Mouse (Mus musculus) midbrain, embryonic 14.5 days (tissue): ENCODE results near the gene Dlx5. TPM values are rescaled to one million over a fixed set of nuclear protein-coding genes. Genes with fewer than 3 reads are reported as not detected.

Source experiments
- ATAC-seq: fragments of 200-750 bp; cut with Nextera tagmentation; 2 replicates; pipeline ENCODE4 v1.8.0; 2017; ENCODE audit warnings: moderate number of reproducible peaks, moderate library complexity; ENCODE audit not compliant: low FRiP score, low TSS enrichment
- DNase-seq: peaks from one replicate; pipeline ENCODE4 v3.0.0-alpha.2; 2015
- H3K27ac ChIP-seq: fragments of 300-500 bp; sonication (generic); replicated peaks from 2 replicates; pipeline ENCODE4 v1.5.1; 2014; ENCODE audit warnings: mild to moderate bottlenecking, low read depth, low read length, moderate library complexity
- H3K27me3 ChIP-seq: fragments of 300-500 bp; sonication (generic); 2 replicates; pipeline ENCODE4 v1.6.1; 2014; ENCODE audit warnings: low read length, control low read depth, mixed read lengths; ENCODE audit not compliant: control insufficient read depth, insufficient read depth
- H3K36me3 ChIP-seq: fragments of 300-500 bp; sonication (generic); 2 replicates; pipeline ENCODE4 v1.6.1; 2014; ENCODE audit warnings: low read length, control low read depth; ENCODE audit not compliant: control insufficient read depth, insufficient read depth
- H3K4me1 ChIP-seq: fragments of 300-500 bp; sonication (generic); 2 replicates; pipeline ENCODE4 v1.6.1; 2014; ENCODE audit warnings: mild to moderate bottlenecking, antibody characterized with exemption, low read length, control low read depth; ENCODE audit not compliant: control insufficient read depth, insufficient read depth
- H3K4me2 ChIP-seq: fragments of 300-500 bp; sonication (generic); 2 replicates; pipeline ENCODE4 v1.6.1; 2014; ENCODE audit warnings: mild to moderate bottlenecking, low read length, moderate library complexity
- H3K4me3 ChIP-seq: fragments of 300-500 bp; sonication (generic); replicated peaks from 2 replicates; pipeline ENCODE4 v1.5.1; 2014; ENCODE audit warnings: low read depth, low read length
- H3K9ac ChIP-seq: fragments of 300-500 bp; sonication (generic); replicated peaks from 2 replicates; pipeline ENCODE4 v1.6.1; 2014; ENCODE audit warnings: mild to moderate bottlenecking, low read length, moderate library complexity
- H3K9me3 ChIP-seq: fragments of 300-500 bp; sonication (generic); 2 replicates; pipeline ENCODE4 v1.6.1; 2016; ENCODE audit warnings: low read length, control low read depth, mixed read lengths; ENCODE audit not compliant: control insufficient read depth
- WGBS: fragments of 180-500 bp; shearing (Covaris S2); extraction: QIAGEN DNeasy Blood & Tissue Kit; methylation state at CpG from one replicate; pipeline ENCODE4 v1.1.7; 2014; 5-methylcytosine and 5-hydroxymethylcytosine counted together
- polyA plus RNA-seq: library from polyadenylated mRNA; unstranded; fragments of >200 nt; fragmentation: Nextera tagmentation; extraction: Ambion mirVana; gene quantifications from 2 replicates; pipeline ENCODE4 v1.2.1, GENCODE M21; 2014

Dlx5 gene
- polyA plus RNA-seq, 1 experiment from 2014 or later = 0.26 TPM

DNA sequence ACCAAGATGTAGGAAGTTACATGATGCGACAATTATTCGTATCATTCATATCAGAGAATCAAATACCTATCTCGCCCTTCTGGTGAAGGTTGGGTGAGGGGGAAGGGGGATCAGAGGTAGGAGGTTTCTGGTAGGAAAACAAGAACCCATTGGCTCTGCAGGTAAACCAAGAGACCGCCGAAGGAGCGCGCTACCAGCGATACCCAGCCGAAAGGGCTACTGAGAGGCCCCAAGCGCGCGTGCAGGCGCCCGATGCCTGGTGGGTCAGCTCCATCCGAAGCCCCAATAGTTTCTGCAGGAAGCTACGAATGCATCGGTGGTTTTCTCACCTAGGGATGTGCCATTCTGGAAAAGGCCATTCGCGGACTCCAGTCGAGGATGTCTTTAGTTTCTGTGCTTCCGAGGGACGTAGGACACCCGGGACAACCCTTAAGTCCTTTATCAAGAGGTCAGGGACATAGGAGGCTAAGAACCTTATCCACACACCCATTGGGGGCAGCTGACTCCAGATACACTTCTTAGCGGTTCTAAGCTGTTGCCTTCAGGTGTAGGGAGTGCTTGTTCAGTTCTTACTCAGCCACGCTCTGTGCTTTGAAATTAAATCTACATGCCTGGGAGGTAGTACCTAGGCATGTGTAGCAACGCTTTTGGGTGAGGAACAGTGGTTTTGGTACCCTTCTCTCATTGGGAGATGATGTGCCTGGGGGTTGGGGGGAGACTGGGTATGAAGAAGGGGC lies 31.4 kb downstream of the Dlx5 start:
- Histone ChIP-seq H3K4me3 (no peak overlapping the region), H3K27ac (no peak overlapping the region), H3K36me3 (no peaks in the 10 kb centered on the region), H3K4me1 (no peaks in the 10 kb centered on the region), H3K9ac (no peak overlapping the region), H3K27me3 (peaks cover 78% of the 10 kb centered on the region), H3K9me3 (no peaks in the 10 kb centered on the region), H3K4me2 (no peak overlapping the region)
- under 1% methylated on average over 26 of the region's 26 CpGs for WGBS
- DNase-seq (peak; percentile 37), ATAC-seq (no peak)

DNA sequence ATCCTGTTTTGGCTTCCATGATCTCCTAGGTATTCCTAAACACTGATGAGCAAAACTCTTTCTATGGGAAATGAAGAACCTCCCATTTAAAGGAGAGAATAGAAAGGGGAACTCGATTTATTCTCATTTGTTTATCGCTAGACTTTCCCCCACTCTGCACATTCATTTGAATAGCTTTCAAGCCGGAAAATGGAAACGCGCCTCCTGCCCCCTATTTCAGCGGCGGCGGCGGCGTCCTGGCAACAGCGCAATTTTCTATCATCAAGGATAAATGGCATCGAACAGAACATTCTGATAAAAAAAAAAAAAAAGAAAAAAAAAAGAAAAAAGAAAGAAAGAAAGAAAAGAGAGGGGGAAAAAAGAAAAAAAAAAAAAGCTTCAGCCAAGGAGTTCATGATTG lies 32.1 kb downstream of the Dlx5 start:
- Histone ChIP-seq H3K4me2 (no peak overlapping the region), H3K36me3 (no peaks in the 10 kb centered on the region), H3K4me1 (no peaks in the 10 kb centered on the region), H3K27me3 (peaks cover 70% of the 10 kb centered on the region), H3K9me3 (no peaks in the 10 kb centered on the region), H3K9ac (no peak overlapping the region), H3K4me3 (no peak overlapping the region), H3K27ac (no peak overlapping the region)
- no peak for ATAC-seq
- peak; percentile 28 for DNase-seq
- WGBS = 2% methylated on average over 12 of the region's 12 CpGs

DNA sequence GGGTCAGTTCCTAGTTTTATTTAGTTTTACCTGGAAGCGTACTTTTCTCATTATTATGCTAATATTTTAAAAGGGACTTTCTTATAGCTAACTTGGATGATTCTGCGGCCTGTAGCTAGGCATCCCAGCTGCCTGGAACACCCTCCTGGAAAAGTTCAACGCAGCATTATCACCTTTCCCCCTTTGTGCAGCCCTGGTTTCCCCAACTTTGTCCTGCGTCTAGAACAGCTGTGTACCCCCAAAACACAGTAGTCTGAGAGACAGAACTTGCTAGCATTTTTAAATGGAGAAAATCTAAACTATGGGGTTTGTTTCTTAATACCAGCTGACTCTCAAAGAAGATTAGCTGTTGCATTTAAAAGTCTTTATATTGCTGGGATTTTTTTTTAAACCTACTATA lies 33.3 kb downstream of the Dlx5 start:
- no peaks in the 10 kb centered on the region for H3K4me1 ChIP-seq
- H3K9me3 ChIP-seq = no peaks in the 10 kb centered on the region
- DNase-seq (no peak), ATAC-seq (no peak)
- no peak overlapping the region for H3K9ac ChIP-seq
- H3K27me3 ChIP-seq = peaks cover 58% of the 10 kb centered on the region
- 5% methylated on average over 4 of the region's 4 CpGs for WGBS
- H3K36me3 ChIP-seq = no peaks in the 10 kb centered on the region
- H3K27ac ChIP-seq = no peak overlapping the region
- no peak overlapping the region for H3K4me2 ChIP-seq
- H3K4me3 ChIP-seq = no peak overlapping the region

DNA sequence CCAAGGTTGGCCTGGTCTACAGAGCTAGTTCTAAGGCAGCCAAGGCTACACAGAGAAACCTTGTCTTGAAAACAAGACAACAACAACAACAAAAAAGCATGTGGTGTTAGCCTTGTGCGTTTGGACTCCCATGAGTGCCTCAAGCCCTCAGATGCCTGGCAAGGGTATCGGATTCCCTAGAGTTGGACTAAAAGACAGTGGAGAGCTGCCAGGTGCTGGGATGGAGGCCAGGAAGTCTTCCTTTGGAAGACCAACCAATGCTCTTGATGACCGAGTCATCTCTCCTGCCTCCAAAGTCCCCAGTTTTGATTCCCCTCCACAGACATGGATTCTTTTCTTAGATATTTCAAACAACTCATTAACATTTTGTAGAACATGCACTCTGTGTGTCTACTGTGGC lies 48.6 kb downstream of the Dlx5 start:
- Histone ChIP-seq H3K4me2 (no peak overlapping the region), H3K27me3 (no peaks in the 10 kb centered on the region), H3K9me3 (no peaks in the 10 kb centered on the region), H3K4me1 (no peaks in the 10 kb centered on the region), H3K27ac (no peak overlapping the region), H3K36me3 (no peaks in the 10 kb centered on the region), H3K9ac (no peak overlapping the region), H3K4me3 (no peak overlapping the region)
- no peak for ATAC-seq
- 97% methylated on average over 3 of the region's 3 CpGs for WGBS
- DNase-seq = no peak

DNA sequence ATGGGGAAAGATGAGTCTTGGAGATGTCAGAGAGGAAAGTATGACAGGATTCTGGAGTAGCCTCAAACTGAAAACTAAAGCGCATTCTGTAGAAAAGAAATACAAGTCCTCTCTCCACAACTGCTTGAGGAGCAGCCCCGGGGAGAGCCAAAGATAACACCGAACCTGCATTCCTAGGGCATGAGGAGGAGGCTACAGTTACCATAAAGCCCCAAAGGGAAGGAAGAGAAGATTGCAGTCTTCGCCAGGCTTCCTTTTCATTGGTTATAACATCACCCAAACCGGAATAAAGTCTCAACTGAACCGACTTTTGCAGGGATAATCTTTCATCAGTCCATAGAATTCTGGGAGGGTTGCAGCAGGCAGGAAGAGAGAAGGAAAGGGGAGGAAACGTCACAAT lies 51.4 kb downstream of the Dlx5 start:
- Histone ChIP-seq H3K4me3 (no peak overlapping the region), H3K4me1 (no peaks in the 10 kb centered on the region), H3K27ac (no peak overlapping the region), H3K36me3 (no peaks in the 10 kb centered on the region), H3K4me2 (no peak overlapping the region), H3K9me3 (no peaks in the 10 kb centered on the region), H3K27me3 (no peaks in the 10 kb centered on the region), H3K9ac (no peak overlapping the region)
- DNase-seq (no peak), ATAC-seq (no peak)
- 81% methylated on average over 7 of the region's 7 CpGs for WGBS

Other genes with a start within 250 kb of the Dlx5 start
- not detected in 2 replicates for gene Dlx6, start 18.8 kb downstream of the Dlx5 start, polyA plus RNA-seq
- 7.1 and 7.3 TPM in 2 replicates for gene Sdhaf3, start 73.9 kb upstream of the Dlx5 start, polyA plus RNA-seq